Mouse (Mus musculus): ENCODE measurements around the gene Eif3i.

GRCm38 (mm10) chr4:129561184-129561583, 39.3 kb downstream of the Eif3i start:
- no peak for TF ChIP-seq POLR2A (IDR thresholded peaks at IDR 0.05; ENCODE audit: low read depth, low read length)
- no peak for TF ChIP-seq CTCF (IDR thresholded peaks at IDR 0.05; ENCODE audit: extremely low read depth, insufficient read depth, insufficient read length, insufficient replicate concordance)
